Mouse (Mus musculus) embryonic fibroblast, embryonic 13.5 days (primary cell): ENCODE measurements around the gene Acta1.

Source experiments
- CTCF ChIP-seq: IDR thresholded peaks from 2 replicates; pipeline ENCODE4 v1.5.1; 2011; ENCODE audit warnings: mild to moderate bottlenecking, control low read depth, low read length, moderate library complexity, borderline replicate concordance; ENCODE audit not compliant: insufficient read depth
- POLR2A ChIP-seq: IDR thresholded peaks from 2 replicates; pipeline ENCODE4 v1.6.1; 2011; ENCODE audit warnings: low read depth, mild to moderate bottlenecking, control low read depth, low read length, moderate library complexity

DNA sequence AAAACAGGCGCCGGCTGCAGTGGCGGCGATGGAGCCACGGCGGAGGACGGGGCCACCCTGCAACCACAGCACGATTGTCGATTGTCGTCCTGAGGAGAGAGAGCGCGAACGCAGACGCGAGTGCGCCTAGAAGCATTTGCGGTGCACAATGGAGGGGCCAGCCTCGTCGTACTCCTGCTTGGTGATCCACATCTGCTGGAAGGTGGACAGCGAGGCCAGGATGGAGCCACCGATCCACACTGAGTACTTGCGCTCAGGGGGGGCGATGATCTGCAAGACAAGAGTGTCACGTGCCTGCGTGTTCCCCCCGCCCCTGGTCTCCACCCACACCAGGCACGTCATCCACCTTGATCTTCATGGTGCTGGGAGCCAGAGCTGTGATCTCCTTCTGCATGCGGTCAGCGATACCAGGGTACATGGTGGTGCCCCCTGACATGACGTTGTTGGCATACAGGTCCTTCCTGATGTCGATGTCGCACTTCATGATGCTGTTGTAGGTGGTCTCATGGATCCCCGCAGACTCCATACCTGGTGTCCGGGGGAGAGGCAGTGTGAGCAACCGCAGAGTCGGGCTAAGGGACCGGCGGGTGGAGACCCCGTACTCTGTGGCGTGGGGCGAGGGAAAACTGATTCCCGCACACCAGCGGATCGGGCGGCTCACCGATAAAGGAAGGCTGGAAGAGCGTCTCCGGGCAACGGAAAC lies 2.5 kb downstream of the Acta1 start:
- TF ChIP-seq CTCF (no peak), POLR2A (no peak)
